Mouse (Mus musculus) testis, adult 2 months (tissue): ENCODE measurements around the gene Ehbp1.

Source experiments
- CTCF ChIP-seq: fragments of 200-500 bp; IDR thresholded peaks from 2 replicates; pipeline ENCODE4 v1.5.1; 2012; ENCODE audit warnings: low read depth, mild to moderate bottlenecking, inconsistent platforms, low read length, moderate library complexity; ENCODE audit not compliant: control insufficient read depth, insufficient read depth, insufficient replicate concordance
- POLR2A ChIP-seq: fragments of 200-500 bp; IDR thresholded peaks from 2 replicates; pipeline ENCODE4 v1.6.1; 2012; ENCODE audit warnings: low read depth, mild to moderate bottlenecking, inconsistent platforms, low read length, moderate library complexity; ENCODE audit not compliant: control insufficient read depth

DNA sequence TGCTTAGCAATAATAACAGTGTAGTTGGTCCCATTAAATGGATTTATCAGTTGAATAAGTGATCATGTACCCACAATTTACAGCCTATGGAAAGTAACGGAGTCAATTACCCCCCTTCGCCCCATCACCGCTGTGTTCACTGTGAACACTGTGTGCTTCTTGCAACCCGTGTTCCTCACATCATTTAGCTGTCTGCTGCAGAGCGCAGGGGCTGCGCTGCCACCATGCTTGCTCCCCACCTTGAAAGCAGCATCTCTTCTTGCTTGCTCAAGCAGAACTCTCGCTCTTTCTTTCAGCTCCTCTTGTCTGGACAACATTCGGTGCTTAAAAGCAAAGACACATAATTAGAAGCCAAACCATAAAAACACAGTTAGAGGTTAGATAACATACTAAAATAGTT is 252.7 kb downstream of the Ehbp1 start:
- TF ChIP-seq CTCF (no peak), POLR2A (no peak)
